Mouse (Mus musculus): Measurements from ENCODE around the gene Phex. TPM values are rescaled to one million over a fixed set of nuclear protein-coding genes. Genes with fewer than 3 reads are reported as not detected.

Phex gene
- total RNA-seq, 2 experiments from 2014 or later: 0.08 to 0.11 TPM

Small RNA genes lying within 50 kb of the gene (microRNA-seq; reads per million reads assigned to microRNA genes)
- 0 reads per million in 2 experiments for gene Gm23798 (ENCODE audit: borderline number of aligned reads in 2 of 2)

Other genes starting within 250 kb of the Phex start
- 10 to 100 TPM; 33.8 to 49.8 TPM for gene Sms, start 77.0 kb upstream of the Phex start, total RNA-seq (2021)
- under 1 TPM; 0.38 to 0.53 TPM for gene Yy2, start 153.7 kb upstream of the Phex start, total RNA-seq (2021)
- 10 to 100 TPM; 13.5 to 15.7 TPM for gene Mbtps2, start 183.4 kb upstream of the Phex start, total RNA-seq (2021)

All from heart, postnatal 36 days (tissue).